Mouse (Mus musculus) retina, adult 2 months (tissue): Measurements from ENCODE around the gene Gm10198.

Experiments
- DNase-seq: peaks from one replicate; pipeline ENCODE4 v3.0.0-alpha.2; 2012; ENCODE audit warnings: low read depth, low spot score

Gene Gm10198

DNA sequence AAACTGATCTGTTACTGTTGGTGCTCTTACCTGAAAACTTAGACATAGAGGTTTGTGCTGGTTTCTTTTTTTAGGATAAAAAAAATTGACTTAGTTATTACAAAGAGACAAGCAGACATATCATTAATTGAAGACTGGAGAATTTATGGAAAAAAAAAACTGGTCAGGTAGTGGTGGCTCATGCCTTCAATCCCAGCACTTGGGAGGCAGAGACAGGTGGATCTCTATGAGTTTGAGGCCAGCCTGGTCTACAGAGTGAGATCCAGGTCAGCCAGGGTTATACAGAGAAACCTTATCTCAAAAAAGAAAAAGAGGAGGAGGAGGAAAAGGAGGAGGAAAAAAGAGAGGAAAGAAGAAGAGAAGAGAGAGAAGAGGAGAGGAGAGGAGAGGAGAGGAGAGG, at the start of gene Gm10198:
Gm10198 (plus strand) TSS at position 301 of the 400 bp plus-strand sequence.
- DNase-seq = no peak

- DNase-seq = no peak
These were observed 47.3 kb upstream of the Gm10198 start for GRCm38 (mm10) chr13:111545286-111545685.

GRCm38 (mm10) chr13:111552769-111553168, 39.8 kb upstream of the Gm10198 start:
- DNase-seq = no peak

DNA sequence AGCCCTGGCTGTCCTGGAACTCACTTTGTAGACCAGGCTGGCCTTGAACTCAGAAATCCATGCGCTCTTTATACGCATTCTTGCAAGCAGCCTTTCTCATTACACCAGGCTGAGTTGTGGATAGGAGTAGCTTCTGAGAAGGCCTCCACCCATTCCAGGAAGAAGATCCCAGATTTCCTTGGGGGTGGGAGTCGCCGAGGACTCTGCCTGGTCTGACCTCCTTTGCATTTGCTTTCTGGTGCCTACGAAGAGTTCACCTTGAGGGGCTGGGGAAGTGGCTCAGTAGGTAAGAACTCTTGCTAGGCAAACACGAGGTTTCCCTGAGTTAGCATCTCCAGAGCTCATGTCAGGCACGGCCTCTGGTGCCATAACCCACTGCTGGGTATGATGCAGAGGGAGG, 39.4 kb upstream of the Gm10198 start:
- DNase-seq = no peak

DNA sequence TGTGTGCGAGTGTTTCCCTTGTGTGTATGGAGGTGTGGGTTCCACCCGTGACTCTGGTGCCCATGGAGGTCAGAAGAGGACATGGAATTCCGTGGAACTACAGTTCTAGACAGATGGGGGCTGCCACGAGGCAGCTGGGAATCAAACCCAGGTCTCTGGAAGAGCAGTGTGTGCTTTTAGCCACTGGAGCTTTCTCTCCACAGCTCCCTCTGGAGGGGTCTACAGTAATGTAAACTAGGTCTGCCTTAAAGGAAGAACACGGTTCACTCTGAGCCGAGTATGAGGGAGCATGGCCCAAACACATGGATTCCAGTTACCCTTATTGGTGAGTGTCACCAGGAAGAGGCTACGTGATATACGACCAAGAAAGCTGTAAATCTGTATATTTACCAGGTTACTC, 38.6 kb upstream of the Gm10198 start:
- no peak for DNase-seq

DNA sequence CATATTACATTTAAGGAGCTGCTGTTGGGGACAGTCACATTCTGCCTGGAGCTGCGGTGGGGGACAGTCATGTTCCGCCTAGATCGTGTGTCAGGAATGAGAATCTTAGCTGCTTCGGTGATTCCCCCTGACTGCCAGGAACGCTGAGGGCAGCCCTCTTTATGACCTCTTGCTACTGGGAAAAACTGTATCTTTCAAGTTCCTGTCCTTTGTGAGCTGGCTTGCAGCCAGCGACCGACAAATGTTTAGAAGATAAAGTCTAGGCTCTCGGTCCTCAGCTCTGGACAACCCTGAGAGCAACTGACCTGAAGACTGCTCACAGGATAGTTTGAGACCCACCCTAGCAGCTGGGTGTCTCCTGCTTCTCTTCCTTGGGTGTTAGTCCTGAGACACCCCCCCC, 37.3 kb upstream of the Gm10198 start:
- no peak for DNase-seq

- no peak for DNase-seq
These were observed 36.2 kb upstream of the Gm10198 start for GRCm38 (mm10) chr13:111556375-111556774.

- DNase-seq = no peak
These were observed 32.4 kb upstream of the Gm10198 start for GRCm38 (mm10) chr13:111560152-111560551.

DNA sequence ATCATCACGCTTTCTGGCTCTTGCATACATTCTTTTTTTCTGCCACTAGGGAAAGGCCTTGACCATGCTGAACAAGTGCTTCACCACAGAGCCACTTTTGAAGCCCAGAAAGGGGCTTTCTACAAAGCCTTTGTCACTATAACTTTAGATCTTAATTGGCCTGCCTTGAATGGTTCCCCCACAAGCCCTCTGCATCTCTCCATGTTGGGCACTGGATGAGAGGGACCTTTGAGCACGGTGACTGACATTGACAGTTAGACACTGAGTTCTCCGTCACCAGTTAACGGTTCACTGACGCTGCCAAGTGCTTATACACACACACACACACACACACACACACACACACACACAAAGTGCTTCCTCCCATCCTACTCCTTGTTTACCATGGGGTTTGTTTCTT, 30.0 kb upstream of the Gm10198 start:
- DNase-seq = no peak

GRCm38 (mm10) chr13:111574196-111574595, 18.4 kb upstream of the Gm10198 start:
- no peak for DNase-seq

DNA sequence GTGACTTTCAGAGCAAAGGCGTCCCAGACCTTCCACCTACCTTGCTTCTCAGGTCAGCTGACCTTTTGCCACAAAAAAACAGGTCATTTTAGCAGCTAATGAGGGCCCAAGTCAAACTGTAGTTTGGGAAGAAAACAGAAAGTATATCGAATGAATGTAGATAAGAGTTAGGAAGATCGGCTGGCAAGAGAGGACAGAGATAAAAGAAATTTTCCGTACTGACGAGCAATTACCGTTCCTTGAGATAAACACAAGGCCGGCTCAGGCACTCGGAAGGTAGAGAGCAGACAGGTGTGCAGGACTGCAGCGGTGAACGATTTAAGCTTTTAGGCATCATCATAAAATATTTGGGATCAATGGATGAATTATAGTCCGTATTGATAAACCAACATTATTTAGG, 15.4 kb upstream of the Gm10198 start:
- no peak for DNase-seq

GRCm38 (mm10) chr13:111580054-111580453, 12.5 kb upstream of the Gm10198 start:
- no peak for DNase-seq

- DNase-seq = no peak
These were observed 5.5 kb downstream of the Gm10198 start for GRCm38 (mm10) chr13:111598111-111598510.

- no peak for DNase-seq
These were observed 8.8 kb downstream of the Gm10198 start for GRCm38 (mm10) chr13:111601383-111601782.

DNA sequence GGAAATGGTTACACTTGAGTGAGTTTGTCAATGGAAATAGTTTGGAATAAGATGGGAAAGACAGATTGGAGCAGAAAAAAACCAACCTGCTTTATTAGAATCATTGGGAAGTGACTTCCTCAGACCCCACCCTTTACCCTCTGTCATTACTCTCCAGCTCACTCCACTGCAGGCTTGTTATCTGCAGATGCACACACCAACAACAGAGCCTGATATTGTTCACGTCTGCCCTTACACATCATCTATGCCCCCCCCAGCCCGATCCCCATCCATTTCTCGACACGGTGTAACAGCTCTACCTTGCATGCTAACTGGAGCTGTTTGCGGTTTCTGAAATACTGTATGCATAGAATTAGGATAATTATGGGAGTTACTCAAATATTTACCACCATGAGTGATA, 12.2 kb downstream of the Gm10198 start:
- DNase-seq = no peak

GRCm38 (mm10) chr13:111616168-111617125, 23.9 kb downstream of the Gm10198 start:
- DNase-seq = no peak

DNA sequence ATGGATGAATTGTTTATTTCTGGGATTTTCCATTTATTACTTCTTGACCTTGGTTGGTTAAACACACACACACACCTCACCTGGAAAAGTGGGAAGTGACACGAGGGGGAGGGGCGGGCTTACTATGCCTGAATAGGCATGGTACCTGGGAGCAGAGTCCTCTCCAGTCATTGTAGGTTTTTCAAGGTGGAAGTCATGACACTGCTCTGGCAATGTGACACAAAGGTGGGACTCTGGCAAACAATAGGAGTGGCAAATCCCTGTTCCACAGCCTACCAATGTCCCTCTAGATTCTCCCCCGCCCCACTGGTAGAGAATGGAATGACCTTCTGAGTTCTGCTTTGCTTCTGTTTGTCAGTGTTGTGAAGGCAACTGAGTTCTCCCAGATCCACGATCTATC, 27.8 kb downstream of the Gm10198 start:
- no peak for DNase-seq

GRCm38 (mm10) chr13:111622425-111622824, 29.8 kb downstream of the Gm10198 start:
- no peak for DNase-seq

DNA sequence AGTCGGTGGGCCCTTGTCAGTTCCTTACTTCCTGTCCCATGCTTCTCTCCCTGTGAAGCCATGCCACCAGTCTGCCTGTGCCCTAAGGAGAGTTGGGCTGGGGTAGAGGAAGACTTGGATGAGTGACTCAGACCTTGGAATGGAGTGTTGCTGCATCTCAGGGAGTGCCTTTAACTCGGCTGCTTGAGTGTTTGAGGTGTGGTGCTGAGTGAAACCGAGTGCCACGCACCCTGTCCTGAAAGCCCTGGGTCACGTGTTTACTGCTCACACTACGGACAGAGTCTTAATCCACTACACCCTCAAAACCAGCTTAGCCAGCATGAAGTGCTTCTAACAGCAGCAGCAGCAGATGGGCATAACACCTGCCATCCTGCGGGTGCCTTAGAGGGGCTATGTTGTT, 30.5 kb downstream of the Gm10198 start:
- no peak for DNase-seq

DNA sequence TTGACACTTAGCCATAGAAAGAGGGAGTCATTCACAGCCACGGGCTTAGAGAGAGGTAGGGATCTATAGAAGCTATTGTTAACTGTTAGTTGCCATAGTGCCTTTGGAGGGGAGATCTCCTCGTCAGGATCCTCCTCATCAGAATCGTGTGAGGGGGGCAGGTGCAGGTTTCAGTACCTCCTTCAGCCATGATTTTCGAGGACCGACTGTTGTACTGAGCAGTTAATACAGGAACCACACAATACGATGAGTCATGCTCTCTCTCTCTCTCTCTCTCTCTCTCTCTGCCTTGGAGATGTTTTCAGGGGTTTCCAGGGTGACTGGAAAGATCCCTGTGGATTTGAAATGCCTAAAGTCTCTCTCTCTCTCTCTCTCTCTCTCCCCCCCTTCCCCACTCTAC, 31.5 kb downstream of the Gm10198 start:
- no peak for DNase-seq

DNA sequence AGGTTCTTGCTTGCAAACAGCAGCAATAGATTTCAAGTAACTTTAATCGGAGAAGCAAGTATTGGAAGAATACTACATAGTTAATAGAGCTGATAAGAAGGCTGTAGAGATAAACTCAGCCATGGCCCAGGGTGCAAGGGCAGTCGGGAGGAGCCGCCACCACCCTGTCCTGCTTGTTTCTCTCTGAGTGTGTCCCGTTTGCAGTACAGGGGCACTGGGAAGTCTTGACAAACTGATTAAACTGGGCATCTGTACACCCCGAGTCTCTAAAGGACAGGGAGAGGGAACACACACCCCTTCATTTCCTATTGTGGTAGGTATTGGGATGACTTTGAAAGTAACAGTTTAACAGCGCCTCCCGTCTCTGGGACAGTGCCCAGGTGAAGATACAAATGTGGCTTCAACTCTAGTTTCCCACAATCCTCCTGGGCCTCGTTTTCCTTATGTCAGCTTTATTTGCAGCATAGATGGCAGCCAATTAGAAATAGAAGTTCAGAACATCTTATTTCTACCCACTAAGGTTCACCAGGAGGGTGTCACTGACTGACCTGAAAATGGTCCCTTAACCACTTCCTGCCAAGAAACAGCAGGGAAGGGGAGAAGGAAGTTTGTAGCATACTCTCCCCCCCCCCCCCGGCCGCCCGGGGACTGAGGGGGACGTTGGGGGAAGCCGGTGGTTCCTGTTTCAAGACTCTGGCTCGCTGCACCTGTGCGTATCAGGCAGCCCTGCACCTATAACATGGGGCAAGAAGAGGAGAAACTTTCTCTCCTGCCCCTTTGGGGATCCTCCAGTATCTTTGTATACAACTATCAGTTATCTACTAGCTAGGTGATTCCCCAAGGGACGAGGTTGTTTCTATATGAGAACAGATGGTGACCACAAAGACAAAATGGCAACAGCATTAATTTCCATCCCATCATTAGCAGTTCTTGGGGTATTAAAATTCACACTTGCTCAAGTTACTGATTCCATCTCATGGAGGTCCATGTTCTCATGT, 41.9 kb downstream of the Gm10198 start:
- DNase-seq = no peak

DNA sequence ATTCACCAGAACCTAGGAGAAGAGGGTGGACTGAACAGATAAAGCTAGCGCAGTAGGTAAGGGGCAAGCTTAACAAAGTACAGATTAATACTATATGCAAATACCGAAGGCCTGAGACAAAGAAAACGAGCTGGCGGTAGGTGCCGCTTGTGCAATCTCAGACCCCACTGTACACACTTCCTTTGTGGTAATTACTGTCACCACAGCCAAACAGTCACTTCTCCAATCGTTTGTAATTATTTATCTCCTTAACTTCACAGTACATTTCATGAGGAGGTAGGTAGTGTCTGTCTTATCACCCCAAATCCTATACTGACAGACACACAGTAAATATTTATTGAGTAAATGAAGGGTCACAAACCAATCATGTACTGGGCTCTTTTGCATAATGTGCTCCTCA, 47.7 kb downstream of the Gm10198 start:
- no peak for DNase-seq
